Mouse (Mus musculus): ENCODE results near the gene Hspg2. TPM values are rescaled to one million over a fixed set of nuclear protein-coding genes. Genes with fewer than 3 reads are reported as not detected.

Gene Hspg2
- total and polyA plus RNA-seq, 2 experiments, result 7.2 to 7.6 TPM

DNA sequence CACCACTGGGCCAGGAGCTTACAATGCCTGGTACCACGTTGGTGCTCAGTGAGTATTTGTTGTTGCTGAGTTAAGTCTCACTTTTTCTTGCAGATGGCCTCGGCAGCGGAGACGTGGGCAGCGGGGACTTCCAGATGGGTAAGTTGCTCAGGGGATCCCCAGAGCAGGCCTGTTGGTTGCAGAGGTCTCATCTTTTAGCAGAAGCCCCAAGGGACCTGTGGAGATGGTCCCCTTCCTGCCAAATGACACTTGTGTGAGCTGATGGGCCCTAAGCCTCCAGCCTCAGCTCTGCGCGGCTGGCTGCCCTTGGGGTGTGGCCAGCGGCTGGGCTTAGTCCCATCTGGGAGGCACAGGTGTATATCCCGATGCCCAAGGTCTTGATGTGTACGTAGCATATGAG, 33.6 kb downstream of the Hspg2 start:
- TF ChIP-seq POLR2A (IDR thresholded peaks at IDR 0.05; ENCODE audit: extremely low read depth, insufficient read depth, low read length) (no peak), CTCF (IDR thresholded peaks at IDR 0.05; ENCODE audit: low read depth, low read length) (no peak)
- Histone ChIP-seq H3K79me2 (ENCODE audit: control insufficient read depth, insufficient read depth, low read length) (no peaks in the 10 kb centered on the region), H3K4me3 (ENCODE audit: insufficient read depth, low read depth, low read length) (no peak overlapping the region), H3K4me1 (ENCODE audit: control insufficient read depth, insufficient read depth, low read length) (peaks cover 2% of the 10 kb centered on the region; the same call in 1 of the 2 replicates), H3K27ac (replicated peaks; ENCODE audit: insufficient read depth, low read depth, low read length) (no peak overlapping the region), H3K9ac (ENCODE audit: low read depth, low read length) (no peak overlapping the region), H3K36me3 (ENCODE audit: control insufficient read depth, insufficient read depth, low read length) (no peaks in the 10 kb centered on the region), H3K27me3 (ENCODE audit: control insufficient read depth, insufficient read depth, low read length) (no peaks in the 10 kb centered on the region)
- 94% methylated on average over 10 of the region's 10 CpGs for WGBS
- DNase-seq (ENCODE audit: extremely low read depth, low read depth, low spot score), result no peak

DNA sequence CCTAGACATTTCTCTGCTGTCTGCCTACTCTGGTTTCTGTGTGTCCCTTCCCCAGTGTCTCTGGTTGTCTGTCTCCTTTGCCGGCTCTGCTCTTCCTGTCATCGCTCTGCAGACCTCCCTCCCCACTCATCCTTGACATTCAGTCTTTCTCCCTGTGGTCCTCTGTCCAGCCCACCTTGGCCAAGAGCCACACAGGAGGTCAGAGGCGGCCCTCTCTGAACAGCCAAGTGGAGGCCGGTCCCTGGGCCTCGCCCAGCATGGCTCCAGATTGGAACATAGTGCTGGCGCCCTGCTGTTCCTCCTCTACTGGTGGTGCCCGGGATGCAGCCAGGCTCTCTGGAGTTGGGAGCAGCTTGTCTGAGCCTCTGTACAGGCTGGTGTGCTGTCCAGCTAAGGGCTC, 34.2 kb downstream of the Hspg2 start:
- TF ChIP-seq CTCF (IDR thresholded peaks at IDR 0.05; ENCODE audit: low read depth, low read length), result no peak
- no peak for TF ChIP-seq POLR2A (IDR thresholded peaks at IDR 0.05; ENCODE audit: extremely low read depth, insufficient read depth, low read length)
- H3K4me3 ChIP-seq (ENCODE audit: insufficient read depth, low read depth, low read length), result no peak overlapping the region
- H3K79me2 ChIP-seq (ENCODE audit: control insufficient read depth, insufficient read depth, low read length), result no peaks in the 10 kb centered on the region
- no peaks in the 10 kb centered on the region for H3K27me3 ChIP-seq (ENCODE audit: control insufficient read depth, insufficient read depth, low read length)
- 74% methylated on average over 7 of the region's 7 CpGs for WGBS
- H3K36me3 ChIP-seq (ENCODE audit: control insufficient read depth, insufficient read depth, low read length), result no peaks in the 10 kb centered on the region
- no peak overlapping the region for H3K9ac ChIP-seq (ENCODE audit: low read depth, low read length)
- peaks cover 2% of the 10 kb centered on the region; the same call in 1 of the 2 replicates for H3K4me1 ChIP-seq (ENCODE audit: control insufficient read depth, insufficient read depth, low read length)
- no peak overlapping the region for H3K27ac ChIP-seq (replicated peaks; ENCODE audit: insufficient read depth, low read depth, low read length)
- DNase-seq (ENCODE audit: extremely low read depth, low read depth, low spot score), result no peak

DNA sequence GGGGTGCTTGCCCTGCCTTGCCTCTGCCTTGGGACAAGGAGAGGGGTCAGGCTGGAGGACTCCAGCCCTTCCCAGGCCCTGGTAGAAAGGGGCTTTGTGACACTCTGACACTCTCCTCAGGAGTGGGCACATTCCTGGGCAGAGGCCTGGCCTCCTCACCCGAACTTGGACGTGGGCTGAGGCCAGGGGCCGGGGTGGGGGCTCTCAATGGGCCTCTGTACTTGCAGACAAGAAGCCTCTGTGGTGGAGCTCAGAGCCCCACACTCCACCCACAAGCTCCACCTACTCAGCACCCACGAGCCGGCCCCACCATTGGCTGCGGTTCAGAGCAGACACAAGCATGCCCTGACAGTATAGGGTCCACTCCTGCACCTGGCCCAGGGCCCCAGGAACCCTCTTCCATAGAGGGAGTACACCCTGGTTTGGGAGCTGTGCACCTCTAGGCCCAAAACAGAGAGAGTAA, 35.0 kb downstream of the Hspg2 start:
- no peak overlapping the region for H3K4me3 ChIP-seq (ENCODE audit: insufficient read depth, low read depth, low read length)
- peaks cover 2% of the 10 kb centered on the region; the same call in 1 of the 2 replicates for H3K4me1 ChIP-seq (ENCODE audit: control insufficient read depth, insufficient read depth, low read length)
- H3K27ac ChIP-seq (replicated peaks; ENCODE audit: insufficient read depth, low read depth, low read length), result no peak overlapping the region
- 77% methylated on average over 6 of the region's 6 CpGs for WGBS
- no peaks in the 10 kb centered on the region for H3K36me3 ChIP-seq (ENCODE audit: control insufficient read depth, insufficient read depth, low read length)
- H3K79me2 ChIP-seq (ENCODE audit: control insufficient read depth, insufficient read depth, low read length), result no peaks in the 10 kb centered on the region
- H3K9ac ChIP-seq (ENCODE audit: low read depth, low read length), result no peak overlapping the region
- TF ChIP-seq CTCF (IDR thresholded peaks at IDR 0.05; ENCODE audit: low read depth, low read length) (no peak), POLR2A (IDR thresholded peaks at IDR 0.05; ENCODE audit: extremely low read depth, insufficient read depth, low read length) (no peak)
- DNase-seq (ENCODE audit: extremely low read depth, low read depth, low spot score), result no peak
- no peaks in the 10 kb centered on the region for H3K27me3 ChIP-seq (ENCODE audit: control insufficient read depth, insufficient read depth, low read length)

DNA sequence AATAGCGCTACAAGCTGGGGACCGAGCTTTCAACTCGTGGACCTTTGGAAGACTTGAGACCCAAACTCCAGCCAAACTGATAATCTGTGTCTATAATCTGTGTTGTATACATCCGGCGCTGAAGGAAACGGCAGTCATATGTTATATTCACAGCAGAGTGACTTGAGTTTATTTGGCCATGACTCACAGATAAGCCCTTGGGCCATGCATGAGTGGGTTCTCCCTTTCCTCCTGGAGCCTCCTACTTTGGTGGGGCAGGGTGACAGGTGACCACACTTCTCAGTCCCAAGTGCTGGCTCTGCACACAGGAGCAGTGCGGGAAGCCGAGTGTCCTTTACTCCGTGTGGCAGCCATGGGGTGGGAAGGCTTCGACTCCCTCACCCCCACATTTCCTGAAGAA, 38.1 kb downstream of the Hspg2 start:
- 88% methylated on average over 10 of the region's 10 CpGs for WGBS
- TF ChIP-seq CTCF (IDR thresholded peaks at IDR 0.05; ENCODE audit: low read depth, low read length) (no peak), POLR2A (IDR thresholded peaks at IDR 0.05; ENCODE audit: extremely low read depth, insufficient read depth, low read length) (no peak)
- no peak overlapping the region for H3K27ac ChIP-seq (replicated peaks; ENCODE audit: insufficient read depth, low read depth, low read length)

DNA sequence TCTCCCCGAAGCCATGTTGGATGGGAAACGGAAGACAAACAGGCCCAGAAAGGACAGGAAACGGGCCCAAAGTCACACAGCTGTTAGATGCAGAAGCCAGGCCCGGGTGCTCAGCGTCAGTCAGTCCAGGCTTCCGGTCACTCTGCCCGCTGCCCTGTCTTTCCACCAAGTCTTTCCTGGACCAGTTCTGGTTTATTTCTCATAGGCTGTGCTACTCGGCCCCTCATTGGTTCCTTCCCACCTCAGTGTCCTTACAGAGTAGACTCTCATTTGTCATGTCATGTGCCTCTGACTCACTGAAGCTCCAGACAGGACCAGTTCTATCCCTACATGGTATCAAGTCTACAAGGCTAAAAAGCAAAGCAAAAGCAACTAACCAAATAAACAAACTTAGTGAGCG, 41.0 kb downstream of the Hspg2 start:
- Histone ChIP-seq H3K27me3 (ENCODE audit: control insufficient read depth, insufficient read depth, low read length) (no peaks in the 10 kb centered on the region), H3K36me3 (ENCODE audit: control insufficient read depth, insufficient read depth, low read length) (no peaks in the 10 kb centered on the region), H3K9ac (ENCODE audit: low read depth, low read length) (no peak overlapping the region), H3K4me3 (ENCODE audit: insufficient read depth, low read depth, low read length) (no peak overlapping the region), H3K79me2 (ENCODE audit: control insufficient read depth, insufficient read depth, low read length) (no peaks in the 10 kb centered on the region), H3K4me1 (ENCODE audit: control insufficient read depth, insufficient read depth, low read length) (0 out of 2 replicates have a peak, but pooled peaks cover 2% of the 10 kb centered on the region), H3K27ac (replicated peaks; ENCODE audit: insufficient read depth, low read depth, low read length) (no peak overlapping the region)
- no peak for TF ChIP-seq POLR2A (IDR thresholded peaks at IDR 0.05; ENCODE audit: extremely low read depth, insufficient read depth, low read length)
- no peak for TF ChIP-seq CTCF (IDR thresholded peaks at IDR 0.05; ENCODE audit: low read depth, low read length)
- 83% methylated on average over 9 of the region's 9 CpGs for WGBS
- DNase-seq (ENCODE audit: extremely low read depth, low read depth, low spot score), result no peak

More for the DNA sequence above, 38.1 kb downstream of the Hspg2 start:
- Histone ChIP-seq H3K27me3 (ENCODE audit: control insufficient read depth, insufficient read depth, low read length) (no peaks in the 10 kb centered on the region), H3K79me2 (ENCODE audit: control insufficient read depth, insufficient read depth, low read length) (no peaks in the 10 kb centered on the region), H3K4me3 (ENCODE audit: insufficient read depth, low read depth, low read length) (no peak overlapping the region), H3K9ac (ENCODE audit: low read depth, low read length) (no peak overlapping the region), H3K4me1 (ENCODE audit: control insufficient read depth, insufficient read depth, low read length) (0 out of 2 replicates have a peak, but pooled peaks cover 2% of the 10 kb centered on the region), H3K36me3 (ENCODE audit: control insufficient read depth, insufficient read depth, low read length) (no peaks in the 10 kb centered on the region)
- DNase-seq (ENCODE audit: extremely low read depth, low read depth, low spot score), result no peak

DNA sequence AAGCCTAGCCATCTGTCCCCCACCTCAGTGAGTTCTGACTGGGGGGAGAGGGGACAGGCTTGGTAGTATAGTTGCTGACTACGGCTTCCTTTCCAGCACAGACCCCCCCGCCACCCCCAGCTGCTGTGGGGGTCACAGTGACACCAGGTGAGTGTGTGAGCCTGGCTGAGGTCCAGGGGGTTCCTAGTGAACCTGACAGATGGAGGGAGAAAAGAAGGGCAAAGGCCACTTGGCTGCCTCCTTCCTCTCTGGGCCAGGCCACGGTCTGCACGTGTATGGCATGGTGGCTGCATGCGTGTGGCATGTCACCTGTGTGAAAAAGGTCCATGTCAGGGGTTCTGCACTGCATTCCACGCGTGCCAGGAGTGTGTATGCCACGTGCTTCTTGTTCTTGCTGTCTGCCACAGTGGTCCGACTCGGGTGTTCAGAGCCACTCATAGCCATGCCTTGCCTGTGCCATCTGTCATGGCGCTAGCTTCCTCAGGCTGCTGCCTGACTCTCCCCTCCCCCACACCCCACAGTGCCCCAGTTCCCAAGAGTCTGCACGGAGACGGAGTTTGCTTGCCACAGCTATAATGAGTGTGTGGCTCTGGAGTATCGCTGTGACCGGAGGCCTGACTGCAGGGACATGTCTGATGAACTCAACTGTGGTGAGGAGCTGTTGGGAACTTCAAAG, 41.6 kb downstream of the Hspg2 start:
- WGBS, result 81% methylated on average over 15 of the region's 15 CpGs
- H3K9ac ChIP-seq (ENCODE audit: low read depth, low read length), result no peak overlapping the region
- TF ChIP-seq CTCF (IDR thresholded peaks at IDR 0.05; ENCODE audit: low read depth, low read length) (no peak), POLR2A (IDR thresholded peaks at IDR 0.05; ENCODE audit: extremely low read depth, insufficient read depth, low read length) (no peak)
- H3K4me3 ChIP-seq (ENCODE audit: insufficient read depth, low read depth, low read length), result no peak overlapping the region
- H3K36me3 ChIP-seq (ENCODE audit: control insufficient read depth, insufficient read depth, low read length), result no peaks in the 10 kb centered on the region
- no peaks in the 10 kb centered on the region for H3K27me3 ChIP-seq (ENCODE audit: control insufficient read depth, insufficient read depth, low read length)
- H3K4me1 ChIP-seq (ENCODE audit: control insufficient read depth, insufficient read depth, low read length), result 0 out of 2 replicates have a peak, but pooled peaks cover 2% of the 10 kb centered on the region
- no peak overlapping the region for H3K27ac ChIP-seq (replicated peaks; ENCODE audit: insufficient read depth, low read depth, low read length)
- no peaks in the 10 kb centered on the region for H3K79me2 ChIP-seq (ENCODE audit: control insufficient read depth, insufficient read depth, low read length)
- DNase-seq (ENCODE audit: extremely low read depth, low read depth, low spot score), result peak; percentile 24

Data from liver, adult 2 months (tissue).